Mouse (Mus musculus) cerebellum, postnatal 25 days (tissue): ENCODE results near the gene Dnah8.

Experiments used
- DNase-seq, 2 experiments: peaks; one replicate each; pipeline ENCODE4 v3.0.0; 2021; ENCODE audit warnings: mixed read lengths in 2 of 2

Gene Dnah8

GRCm38 (mm10) chr17:30752370-30752818, 128.2 kb downstream of the Dnah8 start:
- DNase-seq = peak; percentile 54 to 72

- peak; percentile 26 to 30 for DNase-seq
These were observed 129.0 kb downstream of the Dnah8 start for GRCm38 (mm10) chr17:30753201-30753600.

- no peak for DNase-seq
These were observed 132.6 kb downstream of the Dnah8 start for GRCm38 (mm10) chr17:30756771-30757170.

- DNase-seq = no peak
These were observed 136.2 kb downstream of the Dnah8 start for GRCm38 (mm10) chr17:30760307-30760706.

- no peak for DNase-seq
These were observed 140.1 kb downstream of the Dnah8 start for GRCm38 (mm10) chr17:30764276-30764675.

GRCm38 (mm10) chr17:30774416-30774815, 150.3 kb downstream of the Dnah8 start:
- DNase-seq = no peak

GRCm38 (mm10) chr17:30775096-30775495, 150.9 kb downstream of the Dnah8 start:
- DNase-seq = no peak

- DNase-seq = no peak
These were observed 156.9 kb downstream of the Dnah8 start for GRCm38 (mm10) chr17:30781046-30781445.

- DNase-seq = no peak
These were observed 158.1 kb downstream of the Dnah8 start for GRCm38 (mm10) chr17:30782286-30782685.

- no peak for DNase-seq
These were observed 164.2 kb downstream of the Dnah8 start for GRCm38 (mm10) chr17:30788361-30788760.

- DNase-seq = no peak
These were observed 166.7 kb downstream of the Dnah8 start for GRCm38 (mm10) chr17:30790816-30791215.

- DNase-seq = no peak
These were observed 168.2 kb downstream of the Dnah8 start for GRCm38 (mm10) chr17:30792396-30792795.

GRCm38 (mm10) chr17:30796616-30797015, 172.5 kb downstream of the Dnah8 start:
- no peak for DNase-seq

GRCm38 (mm10) chr17:30800261-30800985, 176.3 kb downstream of the Dnah8 start:
- DNase-seq = no peak

- DNase-seq = no peak
These were observed 179.5 kb downstream of the Dnah8 start for GRCm38 (mm10) chr17:30803668-30804067.

GRCm38 (mm10) chr17:30804955-30805354, 180.8 kb downstream of the Dnah8 start:
- peak; percentile 22 to 25 for DNase-seq

GRCm38 (mm10) chr17:30805511-30806059, 181.4 kb downstream of the Dnah8 start:
- no peak for DNase-seq

GRCm38 (mm10) chr17:30808866-30809660, 184.9 kb downstream of the Dnah8 start:
- DNase-seq = peak; percentile 48 to 57

- DNase-seq = peak; percentile 39 to 47
These were observed 185.9 kb downstream of the Dnah8 start for GRCm38 (mm10) chr17:30809926-30810660.

GRCm38 (mm10) chr17:30818543-30818942, 194.4 kb downstream of the Dnah8 start:
- DNase-seq = no peak

- no peak for DNase-seq
These were observed 195.0 kb downstream of the Dnah8 start for GRCm38 (mm10) chr17:30819134-30819533.

GRCm38 (mm10) chr17:30821115-30821514, 197.0 kb downstream of the Dnah8 start:
- DNase-seq = no peak

- DNase-seq = no peak
These were observed 200.3 kb downstream of the Dnah8 start for GRCm38 (mm10) chr17:30824473-30824872.
